Mouse (Mus musculus) heart, adult 8-10 months (tissue): Measurements from ENCODE around the gene Cep41. TPM values are rescaled to one million over a fixed set of nuclear protein-coding genes. Genes with fewer than 3 reads are reported as not detected.
A peak's percentile ranks its signal among the peaks of the same experiment; 100 is the strongest.

Experiments
- DNase-seq: peaks from one replicate; pipeline ENCODE4 v3.0.0; 2022; ENCODE audit warnings: low spot score
- total RNA-seq, 4 experiments: library from RNA; stranded (reverse); gene quantifications; 2 replicates each; pipeline ENCODE4 v1.2.4; 2022

Cep41 gene
- total RNA-seq, 4 experiments from 2014 or later, result 1.5 to 3.4 (median 2.1) TPM

- no peak for DNase-seq
These were observed 17.1 kb upstream of the Cep41 start for GRCm38 (mm10) chr6:30710371-30711364.

- DNase-seq, result no peak
These were observed 15.6 kb upstream of the Cep41 start for GRCm38 (mm10) chr6:30709115-30709514.

GRCm38 (mm10) chr6:30703977-30704602, 10.5 kb upstream of the Cep41 start:
- no peak for DNase-seq

GRCm38 (mm10) chr6:30703476-30703875, 9.9 kb upstream of the Cep41 start:
- no peak for DNase-seq

- no peak for DNase-seq
These were observed 9.3 kb upstream of the Cep41 start for GRCm38 (mm10) chr6:30702881-30703280.

- DNase-seq, result peak; percentile 51
These were observed 6.6 kb upstream of the Cep41 start for GRCm38 (mm10) chr6:30700182-30700581.

GRCm38 (mm10) chr6:30698036-30698435, 4.5 kb upstream of the Cep41 start:
- no peak for DNase-seq

GRCm38 (mm10) chr6:30697464-30697863, 3.9 kb upstream of the Cep41 start:
- no peak for DNase-seq

GRCm38 (mm10) chr6:30695124-30695523, 1.6 kb upstream of the Cep41 start:
- DNase-seq, result no peak

GRCm38 (mm10) chr6:30694209-30694608, 660 bp upstream of the Cep41 start:
- DNase-seq, result no peak

- DNase-seq, result no peak
These were observed 723 bp downstream of the Cep41 start for GRCm38 (mm10) chr6:30692826-30693225.

GRCm38 (mm10) chr6:30687198-30687597, 6.4 kb downstream of the Cep41 start:
- no peak for DNase-seq

- no peak for DNase-seq
These were observed 9.0 kb downstream of the Cep41 start for GRCm38 (mm10) chr6:30684570-30684969.

GRCm38 (mm10) chr6:30681935-30682900, 11.3 kb downstream of the Cep41 start:
- peak; percentile 47 for DNase-seq

GRCm38 (mm10) chr6:30680442-30680841, 13.1 kb downstream of the Cep41 start:
- no peak for DNase-seq

GRCm38 (mm10) chr6:30679567-30679966, 14.0 kb downstream of the Cep41 start:
- DNase-seq, result no peak

GRCm38 (mm10) chr6:30678482-30678881, 15.1 kb downstream of the Cep41 start:
- no peak for DNase-seq

GRCm38 (mm10) chr6:30677591-30677990, 16.0 kb downstream of the Cep41 start:
- no peak for DNase-seq

- no peak for DNase-seq
These were observed 17.0 kb downstream of the Cep41 start for GRCm38 (mm10) chr6:30676506-30676905.

GRCm38 (mm10) chr6:30675281-30675771, 18.2 kb downstream of the Cep41 start:
- no peak for DNase-seq

- DNase-seq, result peak; percentile 41
These were observed 18.8 kb downstream of the Cep41 start for GRCm38 (mm10) chr6:30674714-30675280.
